Mouse (Mus musculus): ENCODE measurements at regions not wholly inside any gene's neighbourhood (a gene's known extent, or its start where the extent isn't known, plus 50 kb on each side); places are given as distances from the start of the nearest gene placed in this dataset.

DNA sequence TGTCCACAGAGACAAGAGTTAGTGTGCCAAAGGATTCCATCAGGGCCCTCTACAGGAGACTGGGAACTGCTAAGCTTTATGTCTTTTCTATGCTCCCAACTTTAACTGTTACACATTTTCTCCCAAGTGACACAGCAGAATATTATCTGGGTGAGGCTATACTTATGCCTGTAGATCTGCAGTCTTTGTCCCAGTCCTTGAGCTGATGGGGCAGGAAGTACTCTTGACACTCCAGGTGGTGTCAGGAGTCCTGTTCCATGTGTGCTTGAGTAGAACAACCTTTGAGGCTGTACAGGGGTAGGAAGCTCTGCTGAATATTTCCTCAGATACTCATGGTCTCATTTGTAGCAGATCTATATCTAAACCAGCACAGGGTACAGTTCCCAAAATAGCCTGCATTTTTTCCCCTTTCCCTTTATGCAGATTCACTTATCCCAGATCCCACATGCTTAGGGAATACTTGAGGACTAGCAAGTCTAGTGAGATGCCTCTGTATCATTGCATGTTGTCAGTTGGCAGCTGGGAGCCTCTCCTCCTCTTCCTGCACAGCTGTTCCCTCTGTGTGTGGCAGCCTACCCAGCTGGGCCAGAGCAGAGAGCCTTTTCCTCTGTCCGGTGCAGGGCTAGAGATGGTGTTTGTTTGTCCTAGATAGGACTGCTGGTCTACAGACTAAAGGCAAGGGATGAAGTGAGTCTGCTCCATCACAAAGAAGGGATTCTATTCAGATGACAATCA, 85.2 kb upstream of the Rgs17 start:
- TF ChIP-seq CTCF (IDR thresholded peaks at IDR 0.05), result no peak
- H3K27ac ChIP-seq, result no peak overlapping the region
- intact Hi-C loops (cut with DNase I), result no loop called here
- no peak for DNase-seq (ENCODE audit: extremely low spot score in 1 of 2, low spot score in 2 of 2)
- H3K4me3 ChIP-seq, result no peak overlapping the region

DNA sequence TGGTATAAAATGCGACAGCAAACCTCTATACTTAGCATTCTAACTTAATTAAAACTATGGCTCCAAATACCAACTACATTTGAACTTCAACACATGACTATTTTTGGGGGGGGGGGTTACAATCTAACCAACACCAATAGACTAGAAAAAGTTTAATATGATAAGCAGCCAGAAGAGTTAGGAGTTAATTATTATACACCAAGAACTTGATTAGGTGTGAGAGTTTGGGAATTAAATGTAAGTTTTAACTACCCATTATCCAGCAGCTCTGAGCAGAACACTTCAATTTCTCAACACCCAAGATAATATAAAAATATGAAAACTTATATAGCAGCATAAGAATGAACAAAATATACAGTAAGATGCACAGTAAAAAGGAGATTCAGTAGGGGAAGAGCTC, 59.2 kb upstream of the Rgs17 start:
- no peak for DNase-seq (ENCODE audit: extremely low spot score in 1 of 2, low spot score in 2 of 2)
- intact Hi-C loops (cut with DNase I), result no loop called here
- TF ChIP-seq CTCF (IDR thresholded peaks at IDR 0.05), result no peak

DNA sequence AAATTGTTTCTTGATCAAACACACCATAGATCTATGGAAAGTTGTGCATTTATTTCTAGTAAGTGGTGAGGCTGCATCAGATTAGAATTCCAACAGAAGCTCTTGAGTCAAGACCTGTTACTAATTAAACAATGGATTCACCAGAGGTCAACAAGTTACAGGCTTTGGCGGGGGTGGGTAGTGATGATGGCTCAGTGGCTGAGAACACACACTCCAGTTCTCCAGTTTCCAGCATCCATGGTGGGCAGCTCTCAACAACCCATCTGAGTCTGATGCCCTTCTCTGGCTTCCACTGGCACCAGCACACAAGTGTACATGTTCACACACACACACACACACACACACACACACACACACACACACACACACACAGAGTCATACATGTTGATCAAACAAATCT, 56.3 kb upstream of the Rgs17 start:
- intact Hi-C loops (cut with DNase I), result no loop called here
- no peak overlapping the region for H3K27ac ChIP-seq
- no peak for TF ChIP-seq CTCF (IDR thresholded peaks at IDR 0.05)
- no peak overlapping the region for H3K4me3 ChIP-seq
- no peak for DNase-seq (ENCODE audit: extremely low spot score in 1 of 2, low spot score in 2 of 2)

More for the DNA sequence above, 59.2 kb upstream of the Rgs17 start:
- Histone ChIP-seq H3K27ac (no peak overlapping the region), H3K4me3 (no peak overlapping the region)
